Mouse (Mus musculus) heart, embryonic 16.5 days (tissue): ENCODE measurements around the gene Pinlyp. TPM values are rescaled to one million over a fixed set of nuclear protein-coding genes. Genes with fewer than 3 reads are reported as not detected.
"Not testable (repeated sequence)": the region's sequence is repeated elsewhere in the genome, so short reads cannot be mapped to it uniquely, and the experiment has no call there.

Source experiments
- ATAC-seq: fragments of 200-750 bp; cut with Nextera tagmentation; replicated peaks from 2 replicates; pipeline ENCODE4 v1.8.0; 2017; ENCODE audit warnings: moderate number of reproducible peaks; ENCODE audit not compliant: insufficient read depth, low FRiP score; ENCODE audit errors: extremely low read depth
- H3K27ac ChIP-seq: fragments of 300-500 bp; sonication (generic); 2 replicates; pipeline ENCODE4 v1.5.1; 2014; ENCODE audit warnings: mild to moderate bottlenecking, low read length, control low read depth, moderate library complexity
- H3K27me3 ChIP-seq: fragments of 300-500 bp; sonication (generic); 2 replicates; pipeline ENCODE4 v1.6.1; 2014; ENCODE audit warnings: low read length, mixed read lengths; ENCODE audit not compliant: control insufficient read depth, insufficient read depth
- H3K36me3 ChIP-seq: fragments of 300-500 bp; sonication (generic); 2 replicates; pipeline ENCODE4 v1.6.1; 2014; ENCODE audit not compliant: control insufficient read depth, insufficient read depth
- H3K4me1 ChIP-seq: fragments of 300-500 bp; sonication (generic); 2 replicates; pipeline ENCODE4 v1.6.1; 2014; ENCODE audit warnings: low read length, mixed read lengths; ENCODE audit not compliant: control insufficient read depth, insufficient read depth
- H3K4me2 ChIP-seq: fragments of 300-500 bp; sonication (generic); 2 replicates; pipeline ENCODE4 v1.6.1; 2014; ENCODE audit warnings: low read depth, mild to moderate bottlenecking, control low read depth, low read length
- H3K4me3 ChIP-seq: fragments of 300-500 bp; sonication (generic); 2 replicates; pipeline ENCODE4 v1.5.1; 2014; ENCODE audit warnings: mild to moderate bottlenecking, control low read depth, low read length
- H3K9ac ChIP-seq: fragments of 300-500 bp; sonication (generic); 2 replicates; pipeline ENCODE4 v1.6.1; 2014; ENCODE audit warnings: low read length, control low read depth
- H3K9me3 ChIP-seq: fragments of 300-500 bp; sonication (generic); replicated peaks from 2 replicates; pipeline ENCODE4 v1.6.1; 2016; ENCODE audit warnings: low read length; ENCODE audit not compliant: control insufficient read depth
- WGBS: fragments of 180-500 bp; shearing (Covaris S2); extraction: QIAGEN DNeasy Blood & Tissue Kit; methylation state at CpG from one replicate; pipeline ENCODE4 v1.1.7; 2014; 5-methylcytosine and 5-hydroxymethylcytosine counted together
- polyA plus RNA-seq: library from polyadenylated mRNA; unstranded; fragments of >200 nt; fragmentation: Nextera tagmentation; extraction: Ambion mirVana; gene quantifications from 2 replicates; pipeline ENCODE4 v1.2.1, GENCODE M21; 2015

The Pinlyp gene
- polyA plus RNA-seq, 1 experiment from 2014 or later: 0.17 TPM

- H3K27ac ChIP-seq: no peak overlapping the region
These were observed 23.1 kb downstream of the Pinlyp start for GRCm38 (mm10) chr7:24522805-24523204.

DNA sequence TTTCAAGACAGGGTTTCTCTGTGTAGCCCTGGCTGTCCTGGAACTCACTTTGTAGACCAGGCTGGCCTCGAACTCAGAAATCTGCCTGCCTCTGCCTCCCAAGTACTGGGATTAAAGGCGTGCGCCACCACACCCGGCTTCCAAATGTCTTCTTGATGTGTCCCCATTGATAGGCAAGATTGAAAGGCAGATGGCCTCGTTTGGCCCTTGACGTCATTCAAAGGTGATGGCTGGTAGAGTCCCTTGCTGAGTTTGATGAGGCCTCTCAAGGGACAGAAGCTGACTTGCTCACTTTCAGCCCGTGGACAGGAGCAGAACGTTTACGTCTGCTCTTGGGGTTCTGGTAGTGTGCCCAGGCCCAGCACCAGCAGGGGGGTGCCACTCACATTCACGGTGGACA is 25.9 kb downstream of the Pinlyp start:
- H3K9ac ChIP-seq, H3K4me2 ChIP-seq, H3K27me3 ChIP-seq, H3K4me1 ChIP-seq, H3K9me3 ChIP-seq, H3K36me3 ChIP-seq, H3K4me3 ChIP-seq, H3K27ac ChIP-seq, ATAC-seq: not testable (repeated sequence)
- WGBS: 87% methylated on average over 10 of the region's 10 CpGs

More at GRCm38 (mm10) chr7:24522805-24523204, 23.1 kb downstream of the Pinlyp start:
- H3K4me3 ChIP-seq: no peak overlapping the region
- H3K4me1 ChIP-seq: no peaks in the 10 kb centered on the region
- 49% methylated on average over 5 of the region's 5 CpGs for WGBS
- no peak overlapping the region for H3K4me2 ChIP-seq
- H3K36me3 ChIP-seq: no peaks in the 10 kb centered on the region
- no peaks in the 10 kb centered on the region for H3K9me3 ChIP-seq
- H3K9ac ChIP-seq: no peak overlapping the region
- no peak for ATAC-seq
- no peaks in the 10 kb centered on the region for H3K27me3 ChIP-seq

- H3K27ac ChIP-seq: no peak overlapping the region
- no peaks in the 10 kb centered on the region for H3K4me1 ChIP-seq
- H3K4me3 ChIP-seq: no peak overlapping the region
- no peaks in the 10 kb centered on the region for H3K27me3 ChIP-seq
- H3K4me2 ChIP-seq: no peak overlapping the region
- no peak overlapping the region for H3K9ac ChIP-seq
- no peak for ATAC-seq
- peaks cover 3% of the 10 kb centered on the region; the same call in 1 of the 2 replicates for H3K36me3 ChIP-seq
- H3K9me3 ChIP-seq: no peaks in the 10 kb centered on the region
- WGBS: 29% methylated on average over 3 of the region's 3 CpGs
These were observed 26.8 kb downstream of the Pinlyp start for GRCm38 (mm10) chr7:24519130-24519529.

DNA sequence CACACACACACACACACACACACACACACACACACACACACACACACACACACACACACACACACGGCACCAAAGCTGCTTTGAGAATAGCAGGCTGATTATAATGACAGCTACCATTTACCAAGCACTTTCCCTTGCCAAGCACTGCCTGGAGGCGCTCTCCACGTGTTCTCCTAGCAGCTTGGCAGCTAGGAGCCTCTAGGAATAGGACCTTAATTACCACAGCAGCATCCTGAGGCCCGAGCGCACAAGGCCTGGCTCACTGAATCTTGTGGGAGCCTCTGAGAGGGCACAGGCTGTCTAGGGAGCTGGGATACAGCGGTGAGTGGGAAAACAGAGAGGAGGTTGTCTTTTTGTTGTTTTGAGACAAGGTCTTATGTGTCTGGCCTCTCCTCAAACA is 28.3 kb downstream of the Pinlyp start:
- ATAC-seq: no peak
- no peaks in the 10 kb centered on the region for H3K9me3 ChIP-seq
- H3K4me1 ChIP-seq: no peaks in the 10 kb centered on the region
- no peak overlapping the region for H3K9ac ChIP-seq
- 59% methylated on average over 6 of the region's 6 CpGs for WGBS
- no peak overlapping the region for H3K4me2 ChIP-seq
- H3K36me3 ChIP-seq: peaks cover 3% of the 10 kb centered on the region; the same call in 1 of the 2 replicates
- no peaks in the 10 kb centered on the region for H3K27me3 ChIP-seq
- no peak overlapping the region for H3K27ac ChIP-seq
- no peak overlapping the region for H3K4me3 ChIP-seq

DNA sequence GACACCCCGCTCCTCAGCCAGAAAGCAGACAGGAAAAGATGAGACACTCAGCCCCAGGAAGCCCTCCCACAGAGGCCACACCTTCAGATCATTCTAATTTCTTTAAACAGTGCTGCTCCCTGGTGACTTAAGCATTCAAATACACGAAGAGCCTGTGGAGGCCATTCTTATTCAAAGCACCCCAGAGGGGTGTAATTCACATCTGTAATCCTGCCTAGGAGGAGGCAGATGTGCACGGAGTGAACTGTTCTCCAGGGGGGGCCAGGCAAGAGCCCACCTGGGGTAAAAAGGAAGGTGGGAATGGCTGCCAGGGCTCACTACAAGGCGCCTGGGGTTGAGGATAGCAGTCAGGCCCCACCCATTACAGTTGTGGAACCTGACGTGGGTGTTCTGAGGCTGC is 28.8 kb downstream of the Pinlyp start:
- Histone ChIP-seq H3K9ac (no peak overlapping the region), H3K9me3 (no peaks in the 10 kb centered on the region), H3K27ac (no peak overlapping the region), H3K4me3 (no peak overlapping the region), H3K4me1 (no peaks in the 10 kb centered on the region), H3K27me3 (no peaks in the 10 kb centered on the region), H3K4me2 (no peak overlapping the region), H3K36me3 (peaks cover 3% of the 10 kb centered on the region; the same call in 1 of the 2 replicates)
- 58% methylated on average over 5 of the region's 5 CpGs for WGBS
- ATAC-seq: no peak

DNA sequence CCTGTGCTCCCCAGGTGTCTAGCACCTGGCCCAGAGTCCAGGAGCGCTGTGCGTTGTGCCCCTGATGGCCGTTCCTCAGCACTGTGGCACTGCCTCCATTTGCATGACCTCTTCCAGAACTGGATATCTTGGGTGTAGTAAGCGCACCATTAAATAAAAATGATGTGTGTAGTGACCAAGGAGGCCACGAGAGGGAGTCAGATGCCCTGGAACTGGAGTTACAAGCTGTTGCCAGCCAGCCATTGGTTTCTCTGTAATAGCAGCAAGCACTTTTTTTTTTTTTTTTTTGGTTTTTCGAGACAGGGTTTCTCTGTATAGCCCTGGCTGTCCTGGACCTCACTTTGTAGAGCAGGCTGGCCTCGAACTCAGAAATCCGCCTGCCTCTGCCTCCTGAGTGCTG is 29.6 kb downstream of the Pinlyp start:
- not testable (repeated sequence) for H3K4me2 ChIP-seq, H3K36me3 ChIP-seq, ATAC-seq, H3K9me3 ChIP-seq, H3K9ac ChIP-seq, H3K27ac ChIP-seq, H3K4me1 ChIP-seq, H3K27me3 ChIP-seq, H3K4me3 ChIP-seq
- WGBS: 78% methylated on average over 8 of the region's 8 CpGs

GRCm38 (mm10) chr7:24512355-24512754 is 33.6 kb downstream of the Pinlyp start, which contains the start of gene AC161166.1:
Gene AC161166.1 (minus strand): TSS chr7:24512455.
- Histone ChIP-seq H3K27ac (no peak within 1 kb of the TSS), H3K4me3 (no peak within 1 kb of the TSS), H3K4me1 (peaks cover 4% of the 10 kb centered on the region; the same call in 1 of the 2 replicates), H3K36me3 (peaks cover 3% of the 10 kb centered on the region; the same call in 1 of the 2 replicates), H3K4me2 (no peak within 1 kb of the TSS), H3K27me3 (no peaks in the 10 kb centered on the region), H3K9ac (no peak within 1 kb of the TSS), H3K9me3 (no peaks in the 10 kb centered on the region)
- no peak for ATAC-seq
- WGBS: 86% methylated on average over 7 of the region's 7 CpGs

DNA sequence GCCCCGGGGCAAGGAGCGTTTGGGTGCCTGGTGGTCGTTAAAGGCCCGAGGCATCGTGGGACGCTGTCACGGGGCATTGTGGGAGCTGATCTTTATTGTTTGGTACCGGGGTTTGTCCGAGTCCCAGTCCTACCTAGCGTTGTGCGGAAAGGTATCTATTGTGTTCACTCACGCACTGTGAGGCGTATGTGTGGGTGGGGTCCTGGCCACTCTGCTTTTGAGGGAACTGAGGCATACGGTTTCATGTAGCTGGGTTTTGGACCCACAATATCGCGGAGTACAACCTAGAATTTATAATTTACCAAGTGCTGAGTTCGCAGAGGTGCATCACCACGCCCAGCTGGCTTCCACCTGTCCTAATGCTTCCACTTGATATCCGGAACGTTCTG is 38.2 kb downstream of the Pinlyp start:
- WGBS: 1% methylated on average over 20 of the region's 20 CpGs
- no peak; the same call in 1 of the 2 replicates for ATAC-seq
- H3K4me3 ChIP-seq: peak overlapping the region; percentile 74
- peak overlapping the region; percentile 94 for H3K9ac ChIP-seq
- H3K4me1 ChIP-seq: peaks cover 27% of the 10 kb centered on the region
- peak overlapping the region; percentile 84 for H3K4me2 ChIP-seq
- H3K27me3 ChIP-seq: peaks cover 9% of the 10 kb centered on the region
- H3K9me3 ChIP-seq: no peaks in the 10 kb centered on the region
- H3K27ac ChIP-seq: peak overlapping the region; percentile 99
- no peaks in the 10 kb centered on the region for H3K36me3 ChIP-seq

GRCm38 (mm10) chr7:24506838-24507725 is 38.8 kb downstream of the Pinlyp start, which contains the start of gene Zfp428:
Gene Zfp428 (plus strand): TSS chr7:24507006.
- H3K4me2 ChIP-seq: peak within 1 kb of the TSS; percentile 84
- no peaks in the 10 kb centered on the region for H3K36me3 ChIP-seq
- H3K27ac ChIP-seq: peak within 1 kb of the TSS; percentile 99
- H3K9ac ChIP-seq: peak within 1 kb of the TSS; percentile 94
- peak within 1 kb of the TSS; percentile 74 for H3K4me3 ChIP-seq
- WGBS: under 1% methylated on average over 84 of the region's 84 CpGs
- ATAC-seq: peak; percentile 83
- H3K27me3 ChIP-seq: peaks cover 15% of the 10 kb centered on the region
- peaks cover 27% of the 10 kb centered on the region for H3K4me1 ChIP-seq
- no peaks in the 10 kb centered on the region for H3K9me3 ChIP-seq
